In genomic region chr2:130362511-130363026, GRCm38 (mm10) we compare ENCODE assay signal across 8 mouse cellular contexts. TPM values are rescaled to one million over a fixed set of nuclear protein-coding genes. Genes with fewer than 3 reads are reported as not detected.
DNase-seq lines count a peak whose midpoint lies in the region; ATAC-seq and TF ChIP-seq lines count a peak whose summit lies in the region.
"Had no signal": no experiment of that assay in that cellular context is flagged by ENCODE, and none has a peak within 500 bp of the region (broad histone marks: within the 10 kb centered on the region; RNA-seq: fewer than 3 reads in every experiment).

No protein-coding gene starts in this region.

- no peak for ATAC-seq in G1E (ENCODE audit: extremely low read depth, insufficient number of reproducible peaks, low FRiP score, poor library complexity, severe bottlenecking)
- ATAC-seq in common myeloid progenitor, adult 5-6 weeks (replicated peaks; ENCODE audit: low read depth, poor library complexity, severe bottlenecking) = peak; percentile 65

- no peak overlapping the region for H3K4me3 ChIP-seq in G1E (ENCODE audit: low read depth, low read length)
- H3K4me3 ChIP-seq in layer of hippocampus, adult 2 months = no peak overlapping the region
- H3K4me3 ChIP-seq: heart, embryonic 13.5 days had no signal

- peaks cover 31% of the 10 kb centered on the region for H3K27me3 ChIP-seq in G1E (ENCODE audit: insufficient read depth, low read length)

- H3K27ac ChIP-seq in layer of hippocampus, adult 2 months = no peak overlapping the region
- H3K27ac ChIP-seq: heart, embryonic 13.5 days had no signal

- peak; percentile 22 to 25 for DNase-seq in B cell, adult 2 months
- peak; percentile 42 for DNase-seq in G1E (ENCODE audit: low spot score)
- DNase-seq in heart, postnatal 14 days = peak; percentile 44 to 76
- peak in 1 of 2 experiments; percentile 68 for DNase-seq in layer of hippocampus, adult 2 months (ENCODE audit: low spot score in 2 of 2)
- peak; percentile 46 to 60 for DNase-seq in lung, postnatal 4 days
- peak; percentile 34 to 72 for DNase-seq in spleen, postnatal 4 days (ENCODE audit: low spot score in 2 of 2)

- H3K9me3 ChIP-seq in G1E (replicated peaks) = no peaks in the 10 kb centered on the region
- H3K9me3 ChIP-seq: heart, embryonic 13.5 days had no signal

- no peaks in the 10 kb centered on the region; the same call in 1 of the 2 replicates for H3K4me1 ChIP-seq in G1E (ENCODE audit: insufficient read depth, low read depth, low read length)

- intact Hi-C loops in heart, postnatal 14 days (cut with DNase I) = loop anchor here (2.0 to 5.0 kb wide), 2 partner anchors 66 to 295 kb away; no protein-coding TSS in a partner anchor

- no peak for TF ChIP-seq CTCF in G1E (IDR thresholded peaks at IDR 0.05; ENCODE audit: low read depth, low read length)
- TF ChIP-seq CTCF in layer of hippocampus, adult 2 months (conservative IDR thresholded peaks at IDR 0.05) = peak; percentile 86

- H3K36me3 ChIP-seq in G1E (replicated peaks) = no peaks in the 10 kb centered on the region
- H3K36me3 ChIP-seq: heart, embryonic 13.5 days had no signal

RNA-seq across cellular contexts. Expression of gene Cpxm1, which starts 34.8 kb away (rescaled TPM):
- total RNA-seq in G1E (2014; fragmentation: Nextera tagmentation) (0.29 TPM in 1 of 2 replicates, not detected in the other), G1E (2017) (not detected in 2 replicates)
- not detected in 2 replicates for polyA plus RNA-seq in G1E (2012)
- total RNA-seq in common myeloid progenitor, adult 5-6 weeks (2017) = 0.82 and 4.8 TPM in 2 replicates
- 10 to 100 TPM in 1 of 2 experiments, 1 to 10 TPM in 1; 9.5 to 10.4 TPM for total RNA-seq in heart, postnatal 14 days (2021)
- 1 to 10 TPM; 6.6 to 7.5 TPM for total RNA-seq in layer of hippocampus, adult 2 months (2021)

RNA-seq across cellular contexts. Expression of gene Gm28372, which starts 42.5 kb away (rescaled TPM):
- total RNA-seq in G1E (2014; fragmentation: Nextera tagmentation) = not detected in 2 replicates
- total RNA-seq in G1E (2017) = not detected in 2 replicates
- polyA plus RNA-seq in G1E (2012) = not detected in 2 replicates
- not detected in 2 replicates for total RNA-seq in common myeloid progenitor, adult 5-6 weeks (2017)
- total RNA-seq in heart, postnatal 14 days (2021) = not detected
- total RNA-seq in layer of hippocampus, adult 2 months (2021) = not detected
- polyA plus RNA-seq: heart, embryonic 13.5 days had no signal

RNA-seq across cellular contexts. Expression of gene 1700020A23Rik, which starts 42.5 kb away (rescaled TPM):
- total RNA-seq in G1E (2014; fragmentation: Nextera tagmentation) (not detected in 2 replicates), G1E (2017) (not detected in 2 replicates)
- polyA plus RNA-seq in G1E (2012) = not detected in 2 replicates
- not detected in 2 replicates for total RNA-seq in common myeloid progenitor, adult 5-6 weeks (2017)
- total RNA-seq in heart, postnatal 14 days (2021) = not detected
- total RNA-seq in layer of hippocampus, adult 2 months (2021) = not detected
- polyA plus RNA-seq: heart, embryonic 13.5 days had no signal

RNA-seq across cellular contexts. Expression of gene Tmem239, which starts 43.7 kb away (rescaled TPM):
- total RNA-seq in G1E (2014; fragmentation: Nextera tagmentation) (not detected in 2 replicates), G1E (2017) (not detected in 2 replicates)
- polyA plus RNA-seq in G1E (2012) = not detected in 2 replicates
- total RNA-seq in common myeloid progenitor, adult 5-6 weeks (2017) = not detected in 2 replicates
- not detected for total RNA-seq in heart, postnatal 14 days (2021)
- total RNA-seq in layer of hippocampus, adult 2 months (2021) = not detected
